Mouse (Mus musculus) cerebellum, adult 2 months (tissue): Measurements from ENCODE around the gene 4921511C20Rik.

Experiments
- CTCF ChIP-seq: fragments of 200-500 bp; IDR thresholded peaks from 2 replicates; pipeline ENCODE4 v1.5.1; 2011; ENCODE audit warnings: low read depth, mild to moderate bottlenecking, control low read depth, low read length, moderate library complexity, borderline replicate concordance; ENCODE audit not compliant: insufficient read depth
- POLR2A ChIP-seq: fragments of 200-500 bp; IDR thresholded peaks from 2 replicates; pipeline ENCODE4 v1.6.1; 2011; ENCODE audit warnings: low read length, control low read depth, borderline replicate concordance; ENCODE audit not compliant: insufficient read depth

DNA sequence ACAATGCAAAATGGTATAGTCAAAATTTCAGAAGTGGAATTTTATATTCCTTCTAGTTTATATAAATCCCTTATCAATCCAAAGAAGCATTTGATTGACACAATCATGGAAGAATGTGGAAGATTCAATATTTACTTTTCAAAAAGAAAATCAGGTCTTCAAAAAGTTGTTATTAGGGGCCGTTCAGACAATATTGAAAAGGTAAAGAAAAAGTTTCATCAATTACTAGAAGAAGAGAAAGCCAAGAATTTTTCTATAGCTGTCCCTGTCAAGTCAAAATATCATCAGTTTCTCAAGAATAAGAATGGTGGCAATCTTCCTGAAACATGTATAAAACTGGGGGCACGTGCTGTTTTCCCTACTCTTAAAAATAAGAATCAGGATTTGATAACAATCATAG lies at the start of gene 4921511C20Rik:
- TF ChIP-seq CTCF (no peak), POLR2A (no peak)
